Comparison of ENCODE assay signal across 7 mouse cellular contexts in genomic region chr12:20990579-20990978, GRCm38 (mm10). TPM values are rescaled to one million over a fixed set of nuclear protein-coding genes. Genes with fewer than 3 reads are reported as not detected.
DNase-seq lines count a peak whose midpoint lies in the region; ATAC-seq and TF ChIP-seq lines count a peak whose summit lies in the region.
"Not testable (repeated sequence)": the region's sequence is repeated elsewhere in the genome, so short reads cannot be mapped to it uniquely, and the experiment has no call there.

No protein-coding gene starts in this region.

- not testable (repeated sequence) for TF ChIP-seq EP300 in liver, postnatal 0 days (IDR thresholded peaks at IDR 0.05; ENCODE audit: low read depth)

- H3K4me2 ChIP-seq in forebrain, embryonic 16.5 days (ENCODE audit: low read length) = peak overlapping the region; percentile 19; the same call in 1 of the 2 replicates
- peak overlapping the region; percentile 50 for H3K4me2 ChIP-seq in kidney, postnatal 0 days (ENCODE audit: low read length)
- H3K4me2 ChIP-seq in liver, postnatal 0 days (ENCODE audit: low read depth, low read length) = peak overlapping the region; percentile 61
- peak overlapping the region; percentile 50 for H3K4me2 ChIP-seq in neural tube, embryonic 12.5 days (replicated peaks)

- H3K9ac ChIP-seq in forebrain, embryonic 16.5 days (replicated peaks; ENCODE audit: low read depth, low read length) = peak overlapping the region; percentile 57
- H3K9ac ChIP-seq in kidney, postnatal 0 days (ENCODE audit: low read depth, low read length) = 0 out of 2 replicates have a peak overlapping the region, but pooled peaks have one; percentile 47
- not testable (repeated sequence) for H3K9ac ChIP-seq in liver, postnatal 0 days (replicated peaks)
- peak overlapping the region; percentile 79 for H3K9ac ChIP-seq in neural tube, embryonic 12.5 days

- not testable (repeated sequence) for TF ChIP-seq CTCF in kidney, postnatal 0 days (IDR thresholded peaks at IDR 0.05; ENCODE audit: low read depth); liver, postnatal 0 days (IDR thresholded peaks at IDR 0.05; ENCODE audit: low read depth)

- not testable (repeated sequence) for H3K4me1 ChIP-seq in forebrain, embryonic 16.5 days (replicated peaks; ENCODE audit: control insufficient read depth, insufficient read depth, low read length); kidney, postnatal 0 days (replicated peaks; ENCODE audit: insufficient read depth, low read length); liver, postnatal 0 days (ENCODE audit: insufficient read depth); neural tube, embryonic 12.5 days

- peak; percentile 1 for DNase-seq in cerebellum, postnatal 36 days
- peak; percentile 7 for DNase-seq in heart, postnatal 4 days
- DNase-seq in kidney, postnatal 0 days (ENCODE audit: low spot score) = peak; percentile 0
- DNase-seq in liver, postnatal 0 days = peak; percentile 10
- DNase-seq in splenic B cell, adult 2 months (ENCODE audit: low read depth, low spot score) = peak; percentile 8

- not testable (repeated sequence) for H3K36me3 ChIP-seq in forebrain, embryonic 16.5 days (ENCODE audit: control insufficient read depth, insufficient read depth); kidney, postnatal 0 days (ENCODE audit: insufficient read depth, low read length); liver, postnatal 0 days (replicated peaks; ENCODE audit: insufficient read depth, low read length); neural tube, embryonic 12.5 days; splenic B cell, adult 2 months (ENCODE audit: control insufficient read depth, insufficient read depth, low read length, poor library complexity, severe bottlenecking)

- H3K27me3 ChIP-seq in forebrain, embryonic 16.5 days (replicated peaks; ENCODE audit: control insufficient read depth, insufficient read depth, low read length); kidney, postnatal 0 days (ENCODE audit: insufficient read depth, low read length); liver, postnatal 0 days (ENCODE audit: insufficient read depth, low read length); neural tube, embryonic 12.5 days (replicated peaks); splenic B cell, adult 2 months (ENCODE audit: control insufficient read depth, insufficient read depth, low read length, poor library complexity, severe bottlenecking): not testable (repeated sequence)

- peak overlapping the region; percentile 33; the same call in 1 of the 2 replicates for H3K27ac ChIP-seq in forebrain, embryonic 16.5 days (ENCODE audit: low read length)
- H3K27ac ChIP-seq in kidney, postnatal 0 days; liver, postnatal 0 days (ENCODE audit: low read depth); neural tube, embryonic 12.5 days: not testable (repeated sequence)

- WGBS in forebrain, embryonic 16.5 days = under 1% methylated on average over 44 of the region's 52 CpGs
- under 1% methylated on average over 41 of the region's 52 CpGs for whole genome bisulfite sequencing in kidney, postnatal 0 days
- under 1% methylated on average over 41 of the region's 52 CpGs for WGBS in liver, postnatal 0 days (ENCODE audit: insufficient replicate concordance)
- 0% methylated on average over 50 of the region's 52 CpGs for WGBS in neural tube, embryonic 12.5 days

- ATAC-seq in forebrain, embryonic 16.5 days; kidney, postnatal 0 days (replicated peaks; ENCODE audit: low FRiP score, low read depth); liver, postnatal 0 days; neural tube, embryonic 12.5 days (ENCODE audit: low FRiP score, low read depth): not testable (repeated sequence)

- H3K4me3 ChIP-seq in forebrain, embryonic 16.5 days (replicated peaks; ENCODE audit: low read length) = peak overlapping the region; percentile 52
- peak overlapping the region; percentile 43 for H3K4me3 ChIP-seq in kidney, postnatal 0 days (replicated peaks; ENCODE audit: low read depth, low read length)
- peak overlapping the region; percentile 32 for H3K4me3 ChIP-seq in liver, postnatal 0 days (ENCODE audit: low read depth, low read length)
- peak overlapping the region; percentile 60 for H3K4me3 ChIP-seq in neural tube, embryonic 12.5 days

- not testable (repeated sequence) for H3K9me3 ChIP-seq in forebrain, embryonic 16.5 days (ENCODE audit: control insufficient read depth, low read length); kidney, postnatal 0 days (replicated peaks; ENCODE audit: low read length); liver, postnatal 0 days (ENCODE audit: low read length); neural tube, embryonic 12.5 days

RNA-seq across cellular contexts. Expression of gene Asap2, which starts 0.3 kb away (rescaled TPM):
- 12.9 and 13.4 TPM in 2 replicates for polyA plus RNA-seq in forebrain, embryonic 16.5 days (2015; fragmentation: Nextera tagmentation; extraction: Ambion mirVana)
- total RNA-seq in heart, postnatal 4 days (2021) = 10 to 100 TPM; 21.7 to 22.7 TPM
- 7.3 and 8.0 TPM in 2 replicates for polyA plus RNA-seq in kidney, postnatal 0 days (2015; fragmentation: Nextera tagmentation; extraction: Ambion mirVana)
- 0.96 and 1.3 TPM in 2 replicates for polyA plus RNA-seq in liver, postnatal 0 days (2015; fragmentation: Nextera tagmentation; extraction: Ambion mirVana)
- polyA plus RNA-seq in neural tube, embryonic 12.5 days (2016; fragmentation: Nextera tagmentation; extraction: Ambion mirVana) = 15.9 and 16.6 TPM in 2 replicates
